Mouse (Mus musculus): ENCODE measurements around the gene Cyp4f39.
A peak's percentile ranks its signal among the peaks of the same experiment; 100 is the strongest.
"Not testable (repeated sequence)": the region's sequence is repeated elsewhere in the genome, so short reads cannot be mapped to it uniquely, and the experiment has no call there.

The Cyp4f39 gene

GRCm38 (mm10) chr17:32477204-32477603 lies 24.7 kb downstream of the Cyp4f39 start:
- no peak for DNase-seq

- no peak for DNase-seq
Measured at GRCm38 (mm10) chr17:32478727-32479126, 26.2 kb downstream of the Cyp4f39 start.

GRCm38 (mm10) chr17:32479554-32480506 lies 27.3 kb downstream of the Cyp4f39 start:
- DNase-seq: no peak

- no peak for DNase-seq
Measured at GRCm38 (mm10) chr17:32481766-32482165, 29.2 kb downstream of the Cyp4f39 start.

- DNase-seq: peak; percentile 96 to 97
Measured at GRCm38 (mm10) chr17:32483200-32483599, 30.7 kb downstream of the Cyp4f39 start.

GRCm38 (mm10) chr17:32492349-32492980 lies 39.9 kb downstream of the Cyp4f39 start:
- DNase-seq: peak; percentile 17 to 35

- DNase-seq: peak; percentile 59 to 80
Measured at GRCm38 (mm10) chr17:32494601-32495000, 42.1 kb downstream of the Cyp4f39 start.

GRCm38 (mm10) chr17:32500511-32500910 lies 48.0 kb downstream of the Cyp4f39 start:
- not testable (repeated sequence) for DNase-seq

- DNase-seq: peak in 1 of 2 experiments; percentile 25
Measured at GRCm38 (mm10) chr17:32501051-32501450, 48.5 kb downstream of the Cyp4f39 start.

- peak in 1 of 2 experiments; percentile 37 for DNase-seq
Measured at GRCm38 (mm10) chr17:32503111-32503510, 50.6 kb downstream of the Cyp4f39 start.

GRCm38 (mm10) chr17:32505851-32506728 lies 53.6 kb downstream of the Cyp4f39 start, which contains the start of gene Cyp4f17:
Gene Cyp4f17 (plus strand): TSS chr17:32506050.
- DNase-seq: peak; percentile 53 to 62

GRCm38 (mm10) chr17:32506729-32507245 lies 54.3 kb downstream of the Cyp4f39 start:
- peak in 1 of 2 experiments; percentile 18 for DNase-seq

GRCm38 (mm10) chr17:32516126-32516525 lies 63.6 kb downstream of the Cyp4f39 start:
- DNase-seq: no peak

- no peak for DNase-seq
Measured at GRCm38 (mm10) chr17:32521981-32522380, 69.5 kb downstream of the Cyp4f39 start.

- DNase-seq: no peak
Measured at GRCm38 (mm10) chr17:32522386-32522785, 69.9 kb downstream of the Cyp4f39 start.

GRCm38 (mm10) chr17:32522816-32523215 lies 70.3 kb downstream of the Cyp4f39 start:
- no peak for DNase-seq

- no peak for DNase-seq
Measured at GRCm38 (mm10) chr17:32523895-32524294, 71.4 kb downstream of the Cyp4f39 start.

GRCm38 (mm10) chr17:32526341-32526740 lies 73.8 kb downstream of the Cyp4f39 start:
- not testable (repeated sequence) for DNase-seq

- DNase-seq: no peak
Measured at GRCm38 (mm10) chr17:32527748-32528147, 75.2 kb downstream of the Cyp4f39 start.

GRCm38 (mm10) chr17:32528408-32529337 lies 76.2 kb downstream of the Cyp4f39 start:
- peak; percentile 87 to 91 for DNase-seq

- DNase-seq: not testable (repeated sequence)
Measured at GRCm38 (mm10) chr17:32532356-32532755, 79.8 kb downstream of the Cyp4f39 start.

Measured in kidney, adult 8-10 months (tissue).